Mouse (Mus musculus) liver, embryonic 14.5 days (tissue): ENCODE results near the gene Otop3. TPM values are rescaled to one million over a fixed set of nuclear protein-coding genes. Genes with fewer than 3 reads are reported as not detected.

ENCODE experiments used
- ATAC-seq: fragments of 200-750 bp; cut with Nextera tagmentation; 2 replicates; pipeline ENCODE4 v1.8.0; 2017; ENCODE audit warnings: moderate number of reproducible peaks, mild to moderate bottlenecking, moderate library complexity; ENCODE audit not compliant: insufficient read depth
- DNase-seq, 3 experiments: peaks; one replicate each; pipeline ENCODE4 v3.0.0-alpha.2; 2012 to 2013; ENCODE audit warnings: low read depth in 3 of 3, low spot score in 3 of 3
- H3K27ac ChIP-seq: fragments of 300-500 bp; sonication (generic); 2 replicates; pipeline ENCODE4 v1.5.1; 2014; ENCODE audit warnings: moderate library complexity, mild to moderate bottlenecking, control low read depth, inconsistent platforms
- H3K27me3 ChIP-seq: fragments of 300-500 bp; sonication (generic); 2 replicates; pipeline ENCODE4 v1.6.1; 2014; ENCODE audit warnings: mild to moderate bottlenecking, low read length, moderate library complexity; ENCODE audit not compliant: control insufficient read depth, insufficient read depth
- H3K36me3 ChIP-seq: fragments of 300-500 bp; sonication (generic); replicated peaks from 2 replicates; pipeline ENCODE4 v1.6.1; 2014; ENCODE audit warnings: low read depth; ENCODE audit not compliant: control insufficient read depth, insufficient read depth
- H3K4me1 ChIP-seq, 2 experiments: fragments of 200-500 bp in 1 of 2; fragments of 300-500 bp in 1 of 2; sonication (generic) in 1 of 2; replicated peaks; 2 replicates each; pipeline ENCODE4 v1.6.1; 2012 to 2014; ENCODE audit warnings: antibody characterized with exemption in 1 of 2, inconsistent platforms in 1 of 2, low read length in 1 of 2; ENCODE audit not compliant: control insufficient read depth in 2 of 2, insufficient read depth in 2 of 2
- H3K4me2 ChIP-seq: fragments of 300-500 bp; sonication (generic); 2 replicates; pipeline ENCODE4 v1.6.1; 2014; ENCODE audit warnings: low read depth, mild to moderate bottlenecking, control low read depth, moderate library complexity
- H3K4me3 ChIP-seq, 2 experiments: fragments of 200-500 bp in 1 of 2; fragments of 300-500 bp in 1 of 2; sonication (generic) in 1 of 2; 2 replicates each; pipeline ENCODE4 v1.5.1; 2012 to 2014; ENCODE audit warnings: low read depth in 2 of 2, low read length in 2 of 2, mild to moderate bottlenecking in 2 of 2, control low read depth in 1 of 2, inconsistent platforms in 1 of 2, moderate library complexity in 1 of 2; ENCODE audit not compliant: insufficient read depth in 1 of 2
- H3K9ac ChIP-seq: fragments of 300-500 bp; sonication (generic); replicated peaks from 2 replicates; pipeline ENCODE4 v1.6.1; 2014; ENCODE audit warnings: mild to moderate bottlenecking, control low read depth, moderate library complexity
- H3K9me3 ChIP-seq: fragments of 300-500 bp; sonication (generic); 2 replicates; pipeline ENCODE4 v1.6.1; 2016; ENCODE audit warnings: low read length, mixed read lengths; ENCODE audit not compliant: control insufficient read depth
- CTCF ChIP-seq: IDR thresholded peaks from 2 replicates; pipeline ENCODE4 v1.5.1; 2016; ENCODE audit warnings: antibody characterized with exemption, low read depth, control low read depth
- EP300 ChIP-seq: IDR thresholded peaks from 2 replicates; pipeline ENCODE4 v1.6.1; 2016; ENCODE audit warnings: antibody characterized with exemption, low read depth
- WGBS: fragments of 180-500 bp; shearing (Covaris S2); extraction: QIAGEN DNeasy Blood & Tissue Kit; methylation state at CpG from one replicate; pipeline ENCODE4 v1.1.7; 2014; ENCODE audit not compliant: insufficient replicate concordance; 5-methylcytosine and 5-hydroxymethylcytosine counted together
- polyA plus RNA-seq, 2 experiments: library from polyadenylated mRNA; depleted of rRNA in 1 of 2; stranded (reverse) in 1 of 2; unstranded in 1 of 2; fragments of >200 nt; fragmentation: Nextera tagmentation in 1 of 2; extraction: Ambion mirVana in 1 of 2; gene quantifications; 2 replicates each; pipeline versions ENCODE4 v1.2.1 to v1.2.3; 2012 to 2014

Otop3 gene
- polyA plus RNA-seq, 2 experiments: not detected

- H3K36me3 ChIP-seq: no peaks in the 10 kb centered on the region
- H3K4me1 ChIP-seq: no peaks in the 10 kb centered on the region
- no peak overlapping the region for H3K9ac ChIP-seq
- TF ChIP-seq CTCF (no peak), EP300 (no peak)
- H3K27me3 ChIP-seq: peaks cover 16% of the 10 kb centered on the region
- ATAC-seq: no peak
- H3K4me3 ChIP-seq: no peak overlapping the region
- no peaks in the 10 kb centered on the region for H3K9me3 ChIP-seq
- WGBS: 63% methylated on average over 2 of the region's 2 CpGs
- no peak for DNase-seq
- no peak overlapping the region for H3K27ac ChIP-seq
- H3K4me2 ChIP-seq: no peak overlapping the region
These were observed 33.2 kb upstream of the Otop3 start for GRCm38 (mm10) chr11:115301351-115301750.

- H3K9ac ChIP-seq: no peak overlapping the region
- no peak overlapping the region for H3K4me3 ChIP-seq
- no peak for DNase-seq
- no peaks in the 10 kb centered on the region for H3K9me3 ChIP-seq
- peaks cover under 1% of the 10 kb centered on the region; the same call in 1 of the 2 replicates for H3K27me3 ChIP-seq
- H3K4me2 ChIP-seq: no peak overlapping the region
- H3K36me3 ChIP-seq: no peaks in the 10 kb centered on the region
- no peak overlapping the region for H3K27ac ChIP-seq
- TF ChIP-seq EP300 (no peak), CTCF (no peak)
- H3K4me1 ChIP-seq: no peaks in the 10 kb centered on the region
- no peak for ATAC-seq
- 47% methylated on average over 8 of the region's 8 CpGs for WGBS
These were observed 31.4 kb upstream of the Otop3 start for GRCm38 (mm10) chr11:115303167-115303566.

GRCm38 (mm10) chr11:115306863-115307262 lies 27.7 kb upstream of the Otop3 start, which contains the start of gene Otop2:
Gene Otop2, plus strand, starts transcription at chr11:115307163.
- ATAC-seq: no peak
- Histone ChIP-seq H3K9me3 (no peaks in the 10 kb centered on the region), H3K27ac (no peak within 1 kb of the TSS)

GRCm38 (mm10) chr11:115308781-115309180 lies 25.8 kb upstream of the Otop3 start:
- no peak overlapping the region for H3K4me3 ChIP-seq
- TF ChIP-seq CTCF (no peak), EP300 (no peak)
- 29% methylated on average over 1 of the region's 1 CpGs for WGBS
- no peaks in the 10 kb centered on the region for H3K9me3 ChIP-seq
- H3K4me2 ChIP-seq: no peak overlapping the region
- no peak overlapping the region for H3K27ac ChIP-seq
- no peaks in the 10 kb centered on the region for H3K27me3 ChIP-seq
- no peak for ATAC-seq
- no peak for DNase-seq
- no peaks in the 10 kb centered on the region for H3K4me1 ChIP-seq
- H3K36me3 ChIP-seq: no peaks in the 10 kb centered on the region
- H3K9ac ChIP-seq: no peak overlapping the region

More at GRCm38 (mm10) chr11:115306863-115307262, 27.7 kb upstream of the Otop3 start, which contains the start of gene Otop2:
- TF ChIP-seq CTCF: no peak
- no peak for TF ChIP-seq EP300
- no peak within 1 kb of the TSS for H3K4me3 ChIP-seq
- WGBS: 31% methylated on average over 8 of the region's 8 CpGs
- no peaks in the 10 kb centered on the region for H3K27me3 ChIP-seq
- H3K9ac ChIP-seq: no peak within 1 kb of the TSS
- no peak within 1 kb of the TSS for H3K4me2 ChIP-seq
- H3K4me1 ChIP-seq: no peaks in the 10 kb centered on the region
- no peaks in the 10 kb centered on the region for H3K36me3 ChIP-seq
- DNase-seq: no peak

GRCm38 (mm10) chr11:115314249-115314648 lies 20.3 kb upstream of the Otop3 start:
- Histone ChIP-seq H3K4me2 (no peak overlapping the region), H3K4me3 (no peak overlapping the region), H3K36me3 (no peaks in the 10 kb centered on the region), H3K9ac (no peak overlapping the region), H3K4me1 (no peaks in the 10 kb centered on the region), H3K27me3 (peaks cover 27% of the 10 kb centered on the region), H3K27ac (no peak overlapping the region), H3K9me3 (no peaks in the 10 kb centered on the region)
- WGBS: 22% methylated on average over 2 of the region's 2 CpGs
- DNase-seq (no peak), ATAC-seq (no peak)
- TF ChIP-seq EP300 (no peak), CTCF (peak; percentile 32)
